ENCODE assay signal across 16 mouse cellular contexts in genomic region chr14:29707561-29708335, GRCm38 (mm10). TPM values are rescaled to one million over a fixed set of nuclear protein-coding genes. Genes with fewer than 3 reads are reported as not detected.
DNase-seq lines count a peak whose midpoint lies in the region; ATAC-seq lines count a peak whose summit lies in the region.
"Had no signal": no experiment of that assay in that cellular context is flagged by ENCODE, and none has a peak within 500 bp of the region (broad histone marks: within the 10 kb centered on the region; RNA-seq: fewer than 3 reads in every experiment).

No protein-coding gene starts in this region.

- 43% methylated on average over 18 of the region's 18 CpGs for WGBS in forebrain, embryonic 13.5 days
- 34% methylated on average over 18 of the region's 18 CpGs for WGBS in forebrain, embryonic 12.5 days
- 31% methylated on average over 18 of the region's 18 CpGs for WGBS in hindbrain, embryonic 14.5 days
- 24% methylated on average over 18 of the region's 18 CpGs for WGBS in neural tube, embryonic 15.5 days

- peak; percentile 37 for DNase-seq in left cerebral cortex, postnatal 4 days
- DNase-seq in left cerebral cortex, adult 18-20 months (ENCODE audit: low spot score in 2 of 2): no peak
- DNase-seq in hindbrain, embryonic 14.5 days (ENCODE audit: low spot score): no peak
- no peak for DNase-seq in thymus, postnatal 36 days
- no peak for DNase-seq in right cerebral cortex, postnatal 25 days
- DNase-seq: kidney, postnatal 10 days; lung, embryonic 14.5 days; thymus, postnatal 4 days had no signal

- H3K27ac ChIP-seq in forebrain, embryonic 13.5 days: no peak overlapping the region
- no peak overlapping the region for H3K27ac ChIP-seq in forebrain, embryonic 12.5 days
- H3K27ac ChIP-seq in hindbrain, embryonic 14.5 days: no peak overlapping the region
- no peak overlapping the region; the same call in 1 of the 2 replicates for H3K27ac ChIP-seq in neural tube, embryonic 15.5 days (replicated peaks)
- H3K27ac ChIP-seq: heart, embryonic 13.5 days; limb, embryonic 13.5 days had no signal

- no peaks in the 10 kb centered on the region for H3K36me3 ChIP-seq in forebrain, embryonic 13.5 days (ENCODE audit: poor library complexity, severe bottlenecking)
- no peaks in the 10 kb centered on the region for H3K36me3 ChIP-seq in forebrain, embryonic 12.5 days (replicated peaks)
- H3K36me3 ChIP-seq in hindbrain, embryonic 14.5 days (replicated peaks; ENCODE audit: control insufficient read depth, insufficient read depth): no peaks in the 10 kb centered on the region
- H3K36me3 ChIP-seq in neural tube, embryonic 15.5 days: no peaks in the 10 kb centered on the region
- H3K36me3 ChIP-seq: heart, embryonic 13.5 days; limb, embryonic 13.5 days had no signal

- intact Hi-C loops in left cerebral cortex, postnatal 4 days (cut with DNase I): no loop called here

- H3K4me1 ChIP-seq in forebrain, embryonic 13.5 days: peaks cover 6% of the 10 kb centered on the region; the same call in 1 of the 2 replicates
- peaks cover 4% of the 10 kb centered on the region; the same call in 1 of the 2 replicates for H3K4me1 ChIP-seq in forebrain, embryonic 12.5 days
- H3K4me1 ChIP-seq in hindbrain, embryonic 14.5 days (replicated peaks; ENCODE audit: control insufficient read depth, insufficient read depth, low read length): peaks cover 9% of the 10 kb centered on the region; the same call in 1 of the 2 replicates
- peaks cover 14% of the 10 kb centered on the region for H3K4me1 ChIP-seq in neural tube, embryonic 15.5 days
- H3K4me1 ChIP-seq: limb, embryonic 13.5 days had no signal

- H3K4me3 ChIP-seq in forebrain, embryonic 13.5 days: no peak overlapping the region
- H3K4me3 ChIP-seq in forebrain, embryonic 12.5 days (replicated peaks): no peak overlapping the region
- no peak overlapping the region for H3K4me3 ChIP-seq in hindbrain, embryonic 14.5 days (replicated peaks; ENCODE audit: low read length)
- no peak overlapping the region for H3K4me3 ChIP-seq in neural tube, embryonic 15.5 days (replicated peaks)
- H3K4me3 ChIP-seq: heart, embryonic 13.5 days; limb, embryonic 13.5 days had no signal

- peak; percentile 50; the same call in 1 of the 2 replicates for ATAC-seq in forebrain, embryonic 13.5 days
- no peak for ATAC-seq in forebrain, embryonic 12.5 days (ENCODE audit: low FRiP score)
- ATAC-seq in hindbrain, embryonic 14.5 days (ENCODE audit: low FRiP score): peak; percentile 65; the same call in 1 of the 2 replicates
- peak; percentile 83 for ATAC-seq in neural tube, embryonic 15.5 days (ENCODE audit: low FRiP score)

- peak overlapping the region; percentile 32 for H3K4me2 ChIP-seq in forebrain, embryonic 13.5 days
- H3K4me2 ChIP-seq in forebrain, embryonic 12.5 days: no peak overlapping the region
- peak overlapping the region; percentile 39 for H3K4me2 ChIP-seq in hindbrain, embryonic 14.5 days (replicated peaks)
- H3K4me2 ChIP-seq in neural tube, embryonic 15.5 days: peak overlapping the region; percentile 48
- H3K4me2 ChIP-seq: heart, embryonic 13.5 days; limb, embryonic 13.5 days; lung, embryonic 14.5 days had no signal

- no peaks in the 10 kb centered on the region for H3K9me3 ChIP-seq in forebrain, embryonic 13.5 days (replicated peaks)
- no peaks in the 10 kb centered on the region for H3K9me3 ChIP-seq in forebrain, embryonic 12.5 days
- no peaks in the 10 kb centered on the region for H3K9me3 ChIP-seq in hindbrain, embryonic 14.5 days (ENCODE audit: control insufficient read depth, low read length)
- no peaks in the 10 kb centered on the region for H3K9me3 ChIP-seq in neural tube, embryonic 15.5 days (replicated peaks)
- H3K9me3 ChIP-seq: heart, embryonic 13.5 days; limb, embryonic 13.5 days had no signal

- H3K27me3 ChIP-seq in forebrain, embryonic 13.5 days: no peaks in the 10 kb centered on the region
- peaks cover 9% of the 10 kb centered on the region; the same call in 1 of the 2 replicates for H3K27me3 ChIP-seq in forebrain, embryonic 12.5 days
- no peaks in the 10 kb centered on the region for H3K27me3 ChIP-seq in hindbrain, embryonic 14.5 days (ENCODE audit: control insufficient read depth, insufficient read depth, low read length)
- H3K27me3 ChIP-seq in neural tube, embryonic 15.5 days (replicated peaks): 0 out of 2 replicates have a peak, but pooled peaks cover 3% of the 10 kb centered on the region

- H3K9ac ChIP-seq in forebrain, embryonic 13.5 days: no peak overlapping the region
- H3K9ac ChIP-seq in forebrain, embryonic 12.5 days: no peak overlapping the region
- H3K9ac ChIP-seq in hindbrain, embryonic 14.5 days: peak overlapping the region; percentile 36
- peak overlapping the region; percentile 36; the same call in 1 of the 2 replicates for H3K9ac ChIP-seq in neural tube, embryonic 15.5 days (replicated peaks)
- H3K9ac ChIP-seq: heart, embryonic 13.5 days; limb, embryonic 13.5 days; lung, embryonic 14.5 days had no signal

RNA-seq across cellular contexts. Expression of gene Cacna2d3, which starts 13.9 kb away (rescaled TPM):
- 12.3 and 16.6 TPM in 2 replicates for polyA plus RNA-seq in forebrain, embryonic 13.5 days (2015; fragmentation: Nextera tagmentation; extraction: Ambion mirVana)
- 10.9 and 15.3 TPM in 2 replicates for polyA plus RNA-seq in forebrain, embryonic 12.5 days (2016; fragmentation: Nextera tagmentation; extraction: Ambion mirVana)
- 10 to 100 TPM; 59.3 to 61.7 TPM for total RNA-seq in left cerebral cortex, postnatal 4 days (2021)
- total RNA-seq in left cerebral cortex, adult 18-20 months (2021): 100 to 1,000 TPM; 101 to 110 TPM
- 61.5 and 61.6 TPM in 2 replicates for polyA plus RNA-seq in hindbrain, embryonic 14.5 days (2014; fragmentation: Nextera tagmentation; extraction: Ambion mirVana)
- 41.1 and 57.1 TPM in 2 replicates for polyA plus RNA-seq in neural tube, embryonic 15.5 days (2015; fragmentation: Nextera tagmentation; extraction: Ambion mirVana)
- total RNA-seq: megakaryocyte progenitor cell, adult 5-6 weeks; MEL had no signal
- polyA plus RNA-seq: C2C12 had no signal

Comparison
In these comparisons a context has a peak if more than half of its experiments do, and no peak if none do; other contexts are left out.
1. H3K9ac ChIP-seq: peak in hindbrain, embryonic 14.5 days (single experiment) and neural tube, embryonic 15.5 days (single experiment); none in forebrain, embryonic 13.5 days (single experiment) and forebrain, embryonic 12.5 days (single experiment).